ENCODE assay signal across 21 mouse cellular contexts in genomic region chr6:137557159-137557558, GRCm38 (mm10).
DNase-seq lines count a peak whose midpoint lies in the region; ATAC-seq and TF ChIP-seq lines count a peak whose summit lies in the region.
"Had no signal": no experiment of that assay in that cellular context is flagged by ENCODE, and none has a peak within 500 bp of the region (broad histone marks: within the 10 kb centered on the region; RNA-seq: fewer than 3 reads in every experiment).

No protein-coding gene starts in this region.

- WGBS in heart, adult 2 months = 84% methylated on average over 4 of the region's 4 CpGs
- 85% methylated on average over 4 of the region's 4 CpGs for WGBS in limb, embryonic 15.5 days
- WGBS in limb, embryonic 10.5 days = 89% methylated on average over 4 of the region's 4 CpGs
- 52% methylated on average over 4 of the region's 4 CpGs for WGBS in liver, embryonic 12.5 days (ENCODE audit: insufficient replicate concordance)

- H3K9me3 ChIP-seq in limb, embryonic 15.5 days = no peaks in the 10 kb centered on the region
- no peaks in the 10 kb centered on the region for H3K9me3 ChIP-seq in limb, embryonic 10.5 days (replicated peaks)
- no peaks in the 10 kb centered on the region for H3K9me3 ChIP-seq in liver, embryonic 12.5 days (replicated peaks)
- H3K9me3 ChIP-seq: embryonic facial prominence, embryonic 15.5 days; forebrain, embryonic 10.5 days; midbrain, embryonic 10.5 days; neural tube, embryonic 13.5 days had no signal

- no peaks in the 10 kb centered on the region; the same call in 1 of the 2 replicates for H3K79me2 ChIP-seq in heart, adult 2 months (replicated peaks; ENCODE audit: control insufficient read depth, insufficient read depth, low read length)

- H3K27me3 ChIP-seq in heart, adult 2 months (ENCODE audit: control insufficient read depth, insufficient read depth, low read length) = no peaks in the 10 kb centered on the region
- H3K27me3 ChIP-seq in limb, embryonic 15.5 days = peaks cover 2% of the 10 kb centered on the region; the same call in 1 of the 2 replicates
- H3K27me3 ChIP-seq in limb, embryonic 10.5 days (ENCODE audit: low read depth, poor library complexity, severe bottlenecking) = no peaks in the 10 kb centered on the region
- no peaks in the 10 kb centered on the region for H3K27me3 ChIP-seq in liver, embryonic 12.5 days (replicated peaks)
- H3K27me3 ChIP-seq: embryonic facial prominence, embryonic 15.5 days; neural tube, embryonic 13.5 days had no signal

- H3K4me2 ChIP-seq in limb, embryonic 15.5 days = no peak overlapping the region
- H3K4me2 ChIP-seq in liver, embryonic 12.5 days = peak overlapping the region; percentile 37
- H3K4me2 ChIP-seq: embryonic facial prominence, embryonic 15.5 days; neural tube, embryonic 13.5 days had no signal

- TF ChIP-seq EP300 in heart, adult 2 months (IDR thresholded peaks at IDR 0.05; ENCODE audit: insufficient read depth, low read depth, low read length) = no peak

- intact Hi-C loops in heart, adult 2 months (cut with DNase I) = loop anchor here (5.0 kb wide), 3 partner anchors 45 to 145 kb away; no protein-coding TSS in a partner anchor
- intact Hi-C loops in heart, postnatal 10 days (cut with DNase I) = loop anchor here (5.0 kb wide), 1 partner anchor 90 kb away; no protein-coding TSS in a partner anchor

- no peak overlapping the region for H3K4me3 ChIP-seq in heart, adult 2 months
- H3K4me3 ChIP-seq in limb, embryonic 15.5 days = no peak overlapping the region
- no peak overlapping the region for H3K4me3 ChIP-seq in limb, embryonic 10.5 days
- H3K4me3 ChIP-seq in liver, embryonic 12.5 days = no peak overlapping the region
- H3K4me3 ChIP-seq: embryonic facial prominence, embryonic 15.5 days; forebrain, embryonic 10.5 days; midbrain, embryonic 10.5 days; neural tube, embryonic 13.5 days had no signal

- no peak overlapping the region for H3K9ac ChIP-seq in heart, adult 2 months (ENCODE audit: low read depth, low read length)
- no peak overlapping the region for H3K9ac ChIP-seq in limb, embryonic 15.5 days
- no peak overlapping the region for H3K9ac ChIP-seq in liver, embryonic 12.5 days
- H3K9ac ChIP-seq: embryonic facial prominence, embryonic 15.5 days; neural tube, embryonic 13.5 days had no signal

- H3K27ac ChIP-seq in heart, adult 2 months = peak overlapping the region; percentile 59
- 0 out of 2 replicates have a peak overlapping the region, but pooled peaks have one; percentile 11 for H3K27ac ChIP-seq in limb, embryonic 15.5 days
- H3K27ac ChIP-seq in limb, embryonic 10.5 days = no peak overlapping the region
- H3K27ac ChIP-seq in liver, embryonic 12.5 days = peak overlapping the region; percentile 45
- H3K27ac ChIP-seq: embryonic facial prominence, embryonic 15.5 days; forebrain, embryonic 10.5 days; midbrain, embryonic 10.5 days; neural tube, embryonic 13.5 days had no signal

- H3K4me1 ChIP-seq in heart, adult 2 months (ENCODE audit: control insufficient read depth, insufficient read depth, low read length) = peaks cover 23% of the 10 kb centered on the region
- H3K4me1 ChIP-seq in limb, embryonic 15.5 days = peaks cover 25% of the 10 kb centered on the region
- H3K4me1 ChIP-seq in limb, embryonic 10.5 days = 0 out of 2 replicates have a peak, but pooled peaks cover 4% of the 10 kb centered on the region
- H3K4me1 ChIP-seq in liver, embryonic 12.5 days = peaks cover 40% of the 10 kb centered on the region

- no peak for ATAC-seq in limb, embryonic 15.5 days (ENCODE audit: insufficient number of reproducible peaks, low FRiP score, low TSS enrichment, low read depth)
- peak; percentile 70 for ATAC-seq in liver, embryonic 12.5 days

- no peak for TF ChIP-seq CTCF in heart, adult 2 months (IDR thresholded peaks at IDR 0.05)

- no peak for DNase-seq in heart, adult 2 months
- no peak for DNase-seq in heart, postnatal 10 days
- no peak for DNase-seq in limb, embryonic 10.5 days (ENCODE audit: low spot score)
- peak; percentile 28 for DNase-seq in naive thymus-derived CD4-positive, alpha-beta T cell, adult 2 months (ENCODE audit: low read depth)
- no peak for DNase-seq in lung, postnatal 36 days
- no peak for DNase-seq in urinary bladder, postnatal 4 days (ENCODE audit: low spot score in 2 of 2)
- DNase-seq: adrenal gland, postnatal 14 days; cerebellum, adult 11 months; cerebellum, postnatal 36 days; kidney, adult 11 months; layer of hippocampus, postnatal 36 days; lung, postnatal 10 days; right cerebral cortex, adult 18-20 months; thymus, adult 18-20 months had no signal

- H3K36me3 ChIP-seq in heart, adult 2 months (ENCODE audit: control insufficient read depth, insufficient read depth, low read length) = peaks cover 6% of the 10 kb centered on the region
- no peaks in the 10 kb centered on the region for H3K36me3 ChIP-seq in limb, embryonic 15.5 days
- no peaks in the 10 kb centered on the region for H3K36me3 ChIP-seq in limb, embryonic 10.5 days
- H3K36me3 ChIP-seq in liver, embryonic 12.5 days = no peaks in the 10 kb centered on the region
- H3K36me3 ChIP-seq: embryonic facial prominence, embryonic 15.5 days; forebrain, embryonic 10.5 days; G1E; midbrain, embryonic 10.5 days; neural tube, embryonic 13.5 days had no signal

- no peak for TF ChIP-seq POLR2A in heart, adult 2 months (IDR thresholded peaks at IDR 0.05; ENCODE audit: insufficient read depth, low read depth, low read length)
